ENCODE assay signal across 15 mouse cellular contexts in the genomic region with DNA sequence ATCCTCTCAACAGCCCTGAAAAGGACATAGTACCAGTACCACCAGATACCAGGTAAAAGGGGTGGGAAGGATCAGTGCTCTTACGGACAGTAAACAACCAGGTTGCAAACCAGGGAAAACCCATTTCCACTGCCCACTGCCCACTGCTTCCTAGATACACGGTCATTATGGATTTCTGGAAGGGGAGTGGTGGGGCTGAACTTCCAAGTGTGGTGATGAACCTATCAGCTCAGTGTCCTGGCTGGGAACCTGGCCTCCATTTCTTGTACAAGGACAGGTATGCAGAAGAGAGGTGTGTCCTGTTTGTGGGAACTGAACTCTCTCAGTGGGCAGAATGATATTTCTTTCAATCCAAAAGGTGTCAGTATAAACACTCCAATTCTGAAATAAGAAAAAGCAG. TPM values are rescaled to one million over a fixed set of nuclear protein-coding genes. Genes with fewer than 3 reads are reported as not detected.
DNase-seq lines count a peak whose midpoint lies in the region; ATAC-seq and TF ChIP-seq lines count a peak whose summit lies in the region.
"Had no signal": no experiment of that assay in that cellular context is flagged by ENCODE, and none has a peak within 500 bp of the region (broad histone marks: within the 10 kb centered on the region; RNA-seq: fewer than 3 reads in every experiment).

No protein-coding gene starts in this region.

- no peak overlapping the region for H3K27ac ChIP-seq in heart, embryonic 12.5 days (ENCODE audit: poor library complexity, severe bottlenecking)
- H3K27ac ChIP-seq in heart, embryonic 10.5 days: no peak overlapping the region
- no peak overlapping the region for H3K27ac ChIP-seq in intestine, embryonic 14.5 days (ENCODE audit: low read depth)
- no peak overlapping the region for H3K27ac ChIP-seq in intestine, postnatal 0 days (ENCODE audit: low read depth, low read length)
- H3K27ac ChIP-seq in midbrain, embryonic 11.5 days (ENCODE audit: low read depth, low read length): no peak overlapping the region
- no peak overlapping the region for H3K27ac ChIP-seq in midbrain, embryonic 15.5 days

- ATAC-seq in heart, embryonic 12.5 days (ENCODE audit: insufficient number of reproducible peaks, low FRiP score): no peak
- ATAC-seq in intestine, embryonic 14.5 days (replicated peaks; ENCODE audit: low FRiP score, low TSS enrichment, low read depth): no peak
- ATAC-seq in intestine, postnatal 0 days: no peak
- no peak for ATAC-seq in midbrain, embryonic 11.5 days (ENCODE audit: low FRiP score)
- ATAC-seq in midbrain, embryonic 15.5 days (replicated peaks): no peak
- ATAC-seq: Patski had no signal

- H3K4me1 ChIP-seq in heart, embryonic 12.5 days (replicated peaks): no peaks in the 10 kb centered on the region
- H3K4me1 ChIP-seq in heart, embryonic 10.5 days: peaks cover 3% of the 10 kb centered on the region; the same call in 1 of the 2 replicates
- no peaks in the 10 kb centered on the region for H3K4me1 ChIP-seq in intestine, embryonic 14.5 days (replicated peaks; ENCODE audit: control insufficient read depth, insufficient read depth, low read length)
- H3K4me1 ChIP-seq in intestine, postnatal 0 days (replicated peaks; ENCODE audit: control insufficient read depth, insufficient read depth, low read length): no peaks in the 10 kb centered on the region
- H3K4me1 ChIP-seq in midbrain, embryonic 11.5 days (ENCODE audit: control insufficient read depth, insufficient read depth, low read length): peaks cover 4% of the 10 kb centered on the region; the same call in 1 of the 2 replicates
- no peaks in the 10 kb centered on the region for H3K4me1 ChIP-seq in midbrain, embryonic 15.5 days

- no peak for TF ChIP-seq CTCF in intestine, postnatal 0 days (IDR thresholded peaks at IDR 0.05; ENCODE audit: low read depth)

- H3K9me3 ChIP-seq in heart, embryonic 12.5 days (replicated peaks): no peaks in the 10 kb centered on the region
- no peaks in the 10 kb centered on the region for H3K9me3 ChIP-seq in heart, embryonic 10.5 days
- no peaks in the 10 kb centered on the region for H3K9me3 ChIP-seq in intestine, embryonic 14.5 days (ENCODE audit: control insufficient read depth, low read length)
- H3K9me3 ChIP-seq in intestine, postnatal 0 days (ENCODE audit: control insufficient read depth): no peaks in the 10 kb centered on the region
- no peaks in the 10 kb centered on the region for H3K9me3 ChIP-seq in midbrain, embryonic 11.5 days (ENCODE audit: control insufficient read depth, low read length)
- H3K9me3 ChIP-seq in midbrain, embryonic 15.5 days: no peaks in the 10 kb centered on the region
- H3K9me3 ChIP-seq: G1E had no signal

- DNase-seq in heart, adult 11 months: peak; percentile 60
- peak; percentile 51 for DNase-seq in heart, embryonic 10.5 days (ENCODE audit: low spot score)
- DNase-seq in heart, adult 8-10 months (ENCODE audit: low spot score): no peak
- DNase-seq in intestine, embryonic 14.5 days (ENCODE audit: low spot score): peak; percentile 46
- DNase-seq in midbrain, embryonic 11.5 days (ENCODE audit: low spot score, missing footprints): peak; percentile 77
- DNase-seq: adrenal gland, adult 2 months; adrenal gland, adult 8-10 months; cerebellum, adult 11 months; cerebellum, adult 11-12 months had no signal

- H3K9ac ChIP-seq in heart, embryonic 12.5 days: no peak overlapping the region
- H3K9ac ChIP-seq in intestine, embryonic 14.5 days (ENCODE audit: low read length): no peak overlapping the region
- H3K9ac ChIP-seq in intestine, postnatal 0 days (ENCODE audit: low read depth, low read length): no peak overlapping the region
- H3K9ac ChIP-seq in midbrain, embryonic 11.5 days (ENCODE audit: low read length): no peak overlapping the region
- H3K9ac ChIP-seq in midbrain, embryonic 15.5 days: no peak overlapping the region

- H3K36me3 ChIP-seq in heart, embryonic 12.5 days: no peaks in the 10 kb centered on the region
- no peaks in the 10 kb centered on the region for H3K36me3 ChIP-seq in heart, embryonic 10.5 days
- no peaks in the 10 kb centered on the region for H3K36me3 ChIP-seq in intestine, embryonic 14.5 days (ENCODE audit: control insufficient read depth, insufficient read depth, low read length)
- H3K36me3 ChIP-seq in intestine, postnatal 0 days (ENCODE audit: control insufficient read depth, insufficient read depth): no peaks in the 10 kb centered on the region
- no peaks in the 10 kb centered on the region for H3K36me3 ChIP-seq in midbrain, embryonic 11.5 days (ENCODE audit: control insufficient read depth, insufficient read depth, low read length)
- H3K36me3 ChIP-seq in midbrain, embryonic 15.5 days (replicated peaks): no peaks in the 10 kb centered on the region
- H3K36me3 ChIP-seq: G1E had no signal

- no peak overlapping the region for H3K4me2 ChIP-seq in heart, embryonic 12.5 days
- no peak overlapping the region for H3K4me2 ChIP-seq in intestine, embryonic 14.5 days (ENCODE audit: low read length)
- no peak overlapping the region for H3K4me2 ChIP-seq in intestine, postnatal 0 days (replicated peaks; ENCODE audit: low read depth)
- H3K4me2 ChIP-seq in midbrain, embryonic 11.5 days: no peak overlapping the region
- no peak overlapping the region for H3K4me2 ChIP-seq in midbrain, embryonic 15.5 days

- no peak overlapping the region for H3K4me3 ChIP-seq in heart, embryonic 12.5 days
- no peak overlapping the region for H3K4me3 ChIP-seq in heart, embryonic 10.5 days
- H3K4me3 ChIP-seq in intestine, embryonic 14.5 days (ENCODE audit: low read depth, low read length): no peak overlapping the region
- H3K4me3 ChIP-seq in intestine, postnatal 0 days (ENCODE audit: low read depth, low read length): no peak overlapping the region
- H3K4me3 ChIP-seq in midbrain, embryonic 11.5 days (ENCODE audit: low read depth, low read length): no peak overlapping the region
- H3K4me3 ChIP-seq in midbrain, embryonic 15.5 days: no peak overlapping the region

- peaks cover 25% of the 10 kb centered on the region for H3K27me3 ChIP-seq in heart, embryonic 12.5 days (replicated peaks)
- peaks cover 13% of the 10 kb centered on the region for H3K27me3 ChIP-seq in heart, embryonic 10.5 days (ENCODE audit: insufficient read depth, poor library complexity, severe bottlenecking)
- H3K27me3 ChIP-seq in intestine, embryonic 14.5 days (replicated peaks; ENCODE audit: control insufficient read depth, insufficient read depth, low read length): no peaks in the 10 kb centered on the region
- no peaks in the 10 kb centered on the region for H3K27me3 ChIP-seq in intestine, postnatal 0 days (replicated peaks; ENCODE audit: control insufficient read depth, insufficient read depth, low read length)
- H3K27me3 ChIP-seq in midbrain, embryonic 11.5 days (ENCODE audit: control insufficient read depth, insufficient read depth, low read length): no peaks in the 10 kb centered on the region; the same call in 1 of the 2 replicates
- H3K27me3 ChIP-seq in midbrain, embryonic 15.5 days (replicated peaks): no peaks in the 10 kb centered on the region

- WGBS in heart, embryonic 12.5 days: 60% methylated on average over 2 of the region's 2 CpGs
- 67% methylated on average over 2 of the region's 2 CpGs for WGBS in heart, embryonic 10.5 days
- WGBS in intestine, embryonic 14.5 days: 71% methylated on average over 2 of the region's 2 CpGs
- 62% methylated on average over 2 of the region's 2 CpGs for WGBS in intestine, postnatal 0 days
- 70% methylated on average over 2 of the region's 2 CpGs for WGBS in midbrain, embryonic 11.5 days
- WGBS in midbrain, embryonic 15.5 days: 81% methylated on average over 2 of the region's 2 CpGs

RNA-seq across cellular contexts. Expression of a gene that starts 11.1 kb away (rescaled TPM):
- 24.4 and 25.8 TPM in 2 replicates for polyA plus RNA-seq in heart, embryonic 12.5 days (2016; fragmentation: Nextera tagmentation; extraction: Ambion mirVana)
- 23.3 and 23.5 TPM in 2 replicates for polyA plus RNA-seq in heart, embryonic 10.5 days (2016; fragmentation: Nextera tagmentation; extraction: Ambion mirVana)
- total RNA-seq in heart, adult 8-10 months (2022): 10 to 100 TPM; 11.4 to 14.9 (median 12.9) TPM
- 23.8 and 26.0 TPM in 2 replicates for polyA plus RNA-seq in intestine, embryonic 14.5 days (2014; fragmentation: Nextera tagmentation; extraction: Ambion mirVana)
- 24.9 and 28.1 TPM in 2 replicates for polyA plus RNA-seq in intestine, postnatal 0 days (2015; fragmentation: Nextera tagmentation; extraction: Ambion mirVana)
- polyA plus RNA-seq in midbrain, embryonic 11.5 days (2014; fragmentation: Nextera tagmentation; extraction: Ambion mirVana): 28.3 and 30.3 TPM in 2 replicates
- polyA plus RNA-seq in midbrain, embryonic 15.5 days (2015; fragmentation: Nextera tagmentation; extraction: Ambion mirVana): 63.4 and 66.5 TPM in 2 replicates

RNA-seq across cellular contexts. Expression of a gene that starts 47.5 kb away (rescaled TPM):
- 8.6 and 10.1 TPM in 2 replicates for polyA plus RNA-seq in heart, embryonic 12.5 days (2016; fragmentation: Nextera tagmentation; extraction: Ambion mirVana)
- 1.7 and 7.0 TPM in 2 replicates for polyA plus RNA-seq in heart, embryonic 10.5 days (2016; fragmentation: Nextera tagmentation; extraction: Ambion mirVana)
- 1 to 10 TPM in 2 of 4 experiments, under 1 TPM in 2; 0.33 to 1.6 (median 0.89) TPM for total RNA-seq in heart, adult 8-10 months (2022)
- polyA plus RNA-seq in intestine, embryonic 14.5 days (2014; fragmentation: Nextera tagmentation; extraction: Ambion mirVana): 1,357 and 1,367 TPM in 2 replicates
- 2,265 and 2,375 TPM in 2 replicates for polyA plus RNA-seq in intestine, postnatal 0 days (2015; fragmentation: Nextera tagmentation; extraction: Ambion mirVana)
- 2.6 and 3.2 TPM in 2 replicates for polyA plus RNA-seq in midbrain, embryonic 11.5 days (2014; fragmentation: Nextera tagmentation; extraction: Ambion mirVana)
- 2.2 and 2.6 TPM in 2 replicates for polyA plus RNA-seq in midbrain, embryonic 15.5 days (2015; fragmentation: Nextera tagmentation; extraction: Ambion mirVana)
- total RNA-seq: adrenal gland, postnatal 25 days had no signal
- polyA plus RNA-seq: G1E had no signal

Comparison
In these comparisons a context has a peak if more than half of its experiments do, and no peak if none do; other contexts are left out.
1. RNA of a gene that starts 47.5 kb away (polyA plus RNA-seq): 2,265 to 2,375 TPM in intestine, postnatal 0 days and 1,357 to 1,367 TPM in intestine, embryonic 14.5 days; 8.6 to 10.1 TPM in heart, embryonic 12.5 days, 1.7 to 7.0 TPM in heart, embryonic 10.5 days, 2.6 to 3.2 TPM in midbrain, embryonic 11.5 days and 2.2 to 2.6 TPM in midbrain, embryonic 15.5 days; every median in the first group is over 100 times any median in the second.